Mouse (Mus musculus) erythroblast, embryonic 14.5 days (primary cell): ENCODE measurements around the gene Mtrex. TPM values are rescaled to one million over a fixed set of nuclear protein-coding genes. Genes with fewer than 3 reads are reported as not detected.

Source experiments
- H3K27me3 ChIP-seq: 2 replicates; pipeline ENCODE4 v1.6.1; 2012; ENCODE audit warnings: inconsistent platforms; ENCODE audit not compliant: control insufficient read depth
- H3K36me3 ChIP-seq: 2 replicates; pipeline ENCODE4 v1.6.1; 2012; ENCODE audit warnings: mild to moderate bottlenecking, inconsistent platforms; ENCODE audit not compliant: control insufficient read depth
- H3K4me1 ChIP-seq: 2 replicates; pipeline ENCODE4 v1.6.1; 2012; ENCODE audit warnings: inconsistent platforms; ENCODE audit not compliant: control insufficient read depth
- H3K4me3 ChIP-seq: replicated peaks from 2 replicates; pipeline ENCODE3; 2012; ENCODE audit warnings: moderate library complexity, mild to moderate bottlenecking, inconsistent platforms
- H3K9me3 ChIP-seq: 2 replicates; pipeline ENCODE4 v1.6.1; 2012; ENCODE audit warnings: low read length, inconsistent platforms, mixed read lengths; ENCODE audit not compliant: control insufficient read depth
- GATA1 ChIP-seq: IDR thresholded peaks from 2 replicates; pipeline ENCODE4 v1.6.1; 2012; ENCODE audit warnings: low read length, inconsistent platforms, mixed read lengths
- TAL1 ChIP-seq: IDR thresholded peaks from 3 replicates; pipeline ENCODE4 v1.6.1; 2012; ENCODE audit warnings: low read length, inconsistent platforms, mixed read lengths
- polyA plus RNA-seq: library from polyadenylated mRNA; stranded (reverse); fragments of >175 nt; gene quantifications from 2 replicates; pipeline ENCODE4 v1.2.3, GENCODE M21; 2012

The Mtrex gene
- polyA plus RNA-seq, 1 experiment: 0.34 TPM

DNA sequence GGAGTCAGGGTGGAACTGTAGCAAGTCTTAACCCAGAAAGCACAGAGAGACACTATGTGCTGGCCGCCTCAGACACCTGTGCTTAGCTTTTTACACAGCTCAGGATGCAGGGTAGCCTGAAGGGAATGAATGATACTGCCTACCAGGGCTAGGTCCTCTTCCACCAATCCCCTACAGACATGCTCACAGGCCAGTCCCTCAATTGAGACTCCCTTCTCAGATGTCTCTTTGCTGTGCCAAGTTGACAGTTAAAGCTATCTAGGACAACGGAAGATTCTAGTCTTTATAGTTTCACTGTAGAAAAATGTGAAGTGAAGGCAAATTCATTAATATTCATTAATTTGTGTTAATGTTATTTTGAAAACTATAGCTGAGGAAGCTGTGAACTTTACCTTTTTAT, 90.2 kb downstream of the Mtrex start:
- Histone ChIP-seq H3K4me1 (peaks cover 77% of the 10 kb centered on the region), H3K9me3 (no peaks in the 10 kb centered on the region), H3K27me3 (no peaks in the 10 kb centered on the region), H3K4me3 (no peak overlapping the region), H3K36me3 (peaks cover 67% of the 10 kb centered on the region)
- TF ChIP-seq GATA1 (no peak), TAL1 (no peak)

GRCm38 (mm10) chr13:112835113-112835512, 92.1 kb downstream of the Mtrex start:
- H3K4me1 ChIP-seq: peaks cover 75% of the 10 kb centered on the region
- no peak overlapping the region for H3K4me3 ChIP-seq
- peaks cover 3% of the 10 kb centered on the region for H3K27me3 ChIP-seq
- no peaks in the 10 kb centered on the region for H3K9me3 ChIP-seq
- peaks cover 59% of the 10 kb centered on the region for H3K36me3 ChIP-seq
- TF ChIP-seq GATA1: no peak
- no peak for TF ChIP-seq TAL1

GRCm38 (mm10) chr13:112833895-112834263, 93.3 kb downstream of the Mtrex start:
- Histone ChIP-seq H3K36me3 (peaks cover 62% of the 10 kb centered on the region), H3K9me3 (no peaks in the 10 kb centered on the region), H3K4me1 (peaks cover 67% of the 10 kb centered on the region), H3K4me3 (no peak overlapping the region), H3K27me3 (peaks cover 3% of the 10 kb centered on the region)
- TF ChIP-seq GATA1 (no peak), TAL1 (no peak)

- no peaks in the 10 kb centered on the region for H3K9me3 ChIP-seq
These were observed 93.8 kb downstream of the Mtrex start for GRCm38 (mm10) chr13:112833253-112833894.

DNA sequence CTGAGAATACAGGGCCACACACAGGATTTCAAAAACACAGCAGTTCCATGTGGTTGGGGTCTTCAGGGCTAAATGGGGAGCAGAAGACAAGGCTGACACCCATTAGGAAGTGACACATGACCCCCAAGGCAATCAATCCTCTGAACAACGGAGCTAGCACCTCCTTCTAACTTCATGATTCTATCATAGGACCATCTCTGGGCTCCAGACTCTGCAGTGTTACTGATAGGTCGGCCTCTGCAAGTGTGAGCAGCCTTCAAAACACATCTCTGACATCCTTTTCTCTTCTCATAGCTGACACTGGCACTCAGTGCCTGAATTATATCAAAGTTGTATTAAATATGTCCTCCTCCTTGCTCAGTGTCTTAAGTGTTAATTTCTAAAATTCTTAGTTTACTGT, 94.6 kb downstream of the Mtrex start:
- no peak for TF ChIP-seq TAL1
- TF ChIP-seq GATA1: no peak
- Histone ChIP-seq H3K36me3 (peaks cover 55% of the 10 kb centered on the region), H3K9me3 (no peaks in the 10 kb centered on the region), H3K4me1 (peaks cover 55% of the 10 kb centered on the region), H3K4me3 (no peak overlapping the region), H3K27me3 (peaks cover 3% of the 10 kb centered on the region)

More at GRCm38 (mm10) chr13:112833253-112833894, 93.8 kb downstream of the Mtrex start:
- peaks cover 3% of the 10 kb centered on the region for H3K27me3 ChIP-seq
- TF ChIP-seq TAL1: no peak
- TF ChIP-seq GATA1: no peak
- H3K36me3 ChIP-seq: peaks cover 57% of the 10 kb centered on the region
- peaks cover 62% of the 10 kb centered on the region for H3K4me1 ChIP-seq
- H3K4me3 ChIP-seq: no peak overlapping the region

- no peak for TF ChIP-seq TAL1
- TF ChIP-seq GATA1: no peak
- peaks cover 63% of the 10 kb centered on the region for H3K36me3 ChIP-seq
- no peak overlapping the region for H3K4me3 ChIP-seq
- peaks cover 32% of the 10 kb centered on the region for H3K4me1 ChIP-seq
- peaks cover 3% of the 10 kb centered on the region for H3K27me3 ChIP-seq
- no peaks in the 10 kb centered on the region for H3K9me3 ChIP-seq
These were observed 97.6 kb downstream of the Mtrex start for GRCm38 (mm10) chr13:112829619-112830018.

GRCm38 (mm10) chr13:112825479-112825878, 101.7 kb downstream of the Mtrex start:
- no peak overlapping the region for H3K4me3 ChIP-seq
- TF ChIP-seq GATA1: no peak
- no peak for TF ChIP-seq TAL1
- peaks cover 70% of the 10 kb centered on the region for H3K36me3 ChIP-seq
- H3K27me3 ChIP-seq: peaks cover 2% of the 10 kb centered on the region
- no peaks in the 10 kb centered on the region for H3K9me3 ChIP-seq
- H3K4me1 ChIP-seq: peaks cover 22% of the 10 kb centered on the region

GRCm38 (mm10) chr13:112823911-112824648, 103.1 kb downstream of the Mtrex start:
- TF ChIP-seq GATA1: no peak
- TF ChIP-seq TAL1: no peak
- Histone ChIP-seq H3K4me1 (peaks cover 24% of the 10 kb centered on the region), H3K9me3 (no peaks in the 10 kb centered on the region), H3K36me3 (peaks cover 69% of the 10 kb centered on the region), H3K27me3 (no peaks in the 10 kb centered on the region), H3K4me3 (no peak overlapping the region)

DNA sequence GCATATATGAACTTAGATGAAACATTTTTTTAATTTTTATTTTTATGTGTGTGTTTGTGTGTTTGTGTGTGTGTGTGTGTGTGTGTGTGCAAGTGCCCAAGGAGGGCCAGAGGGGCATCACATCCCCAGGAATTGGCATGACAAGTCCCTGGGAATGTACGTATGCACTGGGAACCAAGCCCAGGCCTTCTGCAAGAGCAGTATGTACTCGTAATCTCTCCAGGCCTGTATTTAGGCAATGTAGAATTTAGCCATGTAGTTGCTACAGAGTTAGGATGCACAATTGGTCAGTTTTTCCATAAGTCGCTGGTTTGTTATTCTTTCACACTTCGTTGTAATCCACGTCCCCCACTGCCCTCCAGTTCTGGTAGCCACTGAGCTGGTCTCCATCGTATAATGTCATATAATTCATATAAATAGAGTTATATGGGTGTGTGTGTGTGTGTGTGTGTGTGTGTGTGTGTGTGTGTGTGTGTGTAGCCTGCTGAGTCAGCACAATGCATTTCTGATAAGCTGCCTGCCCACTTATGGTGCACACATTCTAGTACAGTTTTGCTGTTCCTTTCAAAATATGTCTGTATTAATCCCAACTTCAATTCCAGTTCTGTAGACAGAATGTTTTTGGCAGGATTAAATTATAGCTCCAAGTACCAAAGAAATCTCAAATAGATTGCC, 103.8 kb downstream of the Mtrex start:
- Histone ChIP-seq H3K27me3 (no peaks in the 10 kb centered on the region), H3K36me3 (peaks cover 76% of the 10 kb centered on the region), H3K9me3 (no peaks in the 10 kb centered on the region), H3K4me1 (peaks cover 28% of the 10 kb centered on the region), H3K4me3 (no peak overlapping the region)
- TF ChIP-seq GATA1 (no peak), TAL1 (no peak)
